Mouse (Mus musculus) CH12.LX (cell line): ENCODE results near the gene Gpr15.

Source experiments
- CHD1 ChIP-seq: IDR thresholded peaks from 2 replicates; pipeline ENCODE4 v1.6.1; 2012; ENCODE audit warnings: low read depth, low read length, improper control_type of control experiment, inconsistent platforms
- CTCF ChIP-seq, 2 experiments: IDR thresholded peaks in 1 of 2; conservative IDR thresholded peaks in 1 of 2; 2 replicates each; pipeline ENCODE4 v1.5.1; 2011 to 2012; ENCODE audit warnings: low read depth in 2 of 2, low read length in 2 of 2, improper control_type of control experiment in 1 of 2, inconsistent platforms in 1 of 2, mild to moderate bottlenecking in 1 of 2, moderate library complexity in 1 of 2
- EP300 ChIP-seq: IDR thresholded peaks from 2 replicates; pipeline ENCODE4 v1.6.1; 2011; ENCODE audit warnings: low read length, improper control_type of control experiment
- GABPA ChIP-seq: IDR thresholded peaks from 2 replicates; pipeline ENCODE4 v1.6.1; 2012; ENCODE audit warnings: low read depth, low read length, improper control_type of control experiment, inconsistent platforms; ENCODE audit not compliant: insufficient replicate concordance
- JUND ChIP-seq: conservative IDR thresholded peaks from 2 replicates; pipeline ENCODE4 v1.6.1; 2011; ENCODE audit warnings: low read depth, low read length, improper control_type of control experiment
- MAFK ChIP-seq: IDR thresholded peaks from 2 replicates; pipeline ENCODE4 v1.6.1; 2011; ENCODE audit warnings: low read length, improper control_type of control experiment; ENCODE audit not compliant: insufficient replicate concordance
- POLR2AphosphoS2 ChIP-seq: IDR thresholded peaks from 2 replicates; pipeline ENCODE4 v1.6.1; 2011; ENCODE audit warnings: low read depth, low read length, improper control_type of control experiment
- RCOR1 ChIP-seq: conservative IDR thresholded peaks from 2 replicates; pipeline ENCODE4 v1.6.1; 2012; ENCODE audit warnings: low read depth, mild to moderate bottlenecking, inconsistent platforms, low read length, improper control_type of control experiment
- TCF12 ChIP-seq: IDR thresholded peaks from 2 replicates; pipeline ENCODE4 v1.6.1; 2014; ENCODE audit warnings: low read depth, mild to moderate bottlenecking, inconsistent platforms, low read length, improper control_type of control experiment
- USF2 ChIP-seq: conservative IDR thresholded peaks from 2 replicates; pipeline ENCODE4 v1.6.1; 2011; ENCODE audit warnings: low read depth, low read length, improper control_type of control experiment

DNA sequence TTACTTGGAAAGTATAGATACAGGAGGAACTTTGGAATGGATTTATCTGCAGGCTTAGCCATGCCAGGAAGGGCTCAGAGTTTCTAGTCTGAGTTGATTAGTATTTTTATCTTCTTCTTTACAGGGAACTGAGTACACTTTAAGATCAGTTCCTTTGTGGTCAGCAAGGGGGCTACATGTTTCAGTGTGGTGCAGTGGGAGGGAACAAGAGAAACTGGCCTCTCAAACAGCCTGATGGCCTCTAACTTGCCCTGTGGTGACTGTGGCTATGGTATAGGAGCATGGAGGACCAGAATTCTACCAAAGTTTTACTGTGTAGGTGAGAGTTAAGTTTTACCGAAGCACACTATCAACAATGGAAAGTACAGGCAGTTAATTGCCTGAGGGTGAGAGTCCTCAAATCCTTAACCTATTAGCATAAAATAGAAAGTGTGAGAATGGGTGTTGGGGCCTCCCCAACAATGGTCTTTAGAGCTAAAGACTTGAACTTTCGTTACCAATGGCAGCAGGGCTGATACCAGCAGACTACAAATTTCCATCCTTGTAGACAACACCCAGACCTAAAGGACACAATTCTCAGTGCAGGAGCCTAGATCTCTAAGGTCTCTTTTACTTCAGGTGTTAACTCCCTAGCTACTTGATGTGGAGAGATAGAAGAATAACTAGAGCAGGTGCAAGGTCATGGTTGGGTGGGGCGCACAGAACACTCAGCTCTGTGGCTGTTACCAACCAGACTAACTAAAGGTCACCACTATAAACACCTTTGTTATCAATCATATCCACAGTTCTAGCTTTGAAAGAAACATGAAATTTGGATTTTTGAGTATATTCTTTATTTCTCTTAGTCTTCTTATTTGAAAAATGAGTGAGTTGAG is 10.0 kb downstream of the Gpr15 start:
- TF ChIP-seq EP300 (peak; percentile 69), JUND (peak; percentile 37; the same call in 1 of the 2 replicates), CTCF (conservative IDR thresholded peaks at IDR 0.05 in 1 of 2, IDR thresholded peaks at IDR 0.05 in 1 of 2; ENCODE audit: low read depth in 2 of 2, low read length in 2 of 2) (peak in 1 of 2 experiments; percentile 22; a peak in 1 of 4 replicates), MAFK (0 out of 2 replicates have a peak, but pooled peaks have one; percentile 17), USF2 (no peak), RCOR1 (0 out of 2 replicates have a peak, but pooled peaks have one; percentile 33), POLR2AphosphoS2 (no peak), CHD1 (no peak), TCF12 (no peak; the same call in 1 of the 2 replicates), GABPA (no peak)
